Mouse (Mus musculus) embryo, embryonic 11.5 days (tissue): ENCODE data around the gene Glis2.

Experiments
- DNase-seq: peaks from one replicate; pipeline ENCODE4 v3.0.0-alpha.2; 2012; ENCODE audit warnings: low read depth, low spot score

Glis2 gene

DNA sequence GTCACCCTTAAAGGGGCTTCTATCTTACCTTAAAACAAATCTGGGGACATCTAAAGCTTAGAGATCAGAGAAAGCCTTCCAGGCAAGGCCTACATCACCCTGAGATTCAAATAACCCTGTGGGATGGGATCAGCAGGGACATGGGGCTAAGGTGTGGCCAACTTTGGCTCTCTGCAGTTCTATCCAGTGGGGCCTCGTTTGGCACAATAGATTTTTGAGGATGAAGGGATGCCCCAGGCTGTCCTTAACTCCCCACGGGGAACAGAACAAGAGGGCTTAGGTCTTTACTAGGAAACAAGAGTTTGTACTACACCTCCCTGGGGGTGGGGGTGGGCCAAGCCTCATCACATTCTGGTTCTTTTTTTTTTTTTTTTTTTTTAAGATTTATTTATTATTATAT is 64.8 kb downstream of the Glis2 start:
- DNase-seq: no peak

GRCm38 (mm10) chr16:4661605-4662004 is 67.1 kb downstream of the Glis2 start:
- DNase-seq: no peak

GRCm38 (mm10) chr16:4663806-4664205 is 69.3 kb downstream of the Glis2 start:
- no peak for DNase-seq

GRCm38 (mm10) chr16:4665726-4666125 is 71.2 kb downstream of the Glis2 start:
- DNase-seq: no peak

DNA sequence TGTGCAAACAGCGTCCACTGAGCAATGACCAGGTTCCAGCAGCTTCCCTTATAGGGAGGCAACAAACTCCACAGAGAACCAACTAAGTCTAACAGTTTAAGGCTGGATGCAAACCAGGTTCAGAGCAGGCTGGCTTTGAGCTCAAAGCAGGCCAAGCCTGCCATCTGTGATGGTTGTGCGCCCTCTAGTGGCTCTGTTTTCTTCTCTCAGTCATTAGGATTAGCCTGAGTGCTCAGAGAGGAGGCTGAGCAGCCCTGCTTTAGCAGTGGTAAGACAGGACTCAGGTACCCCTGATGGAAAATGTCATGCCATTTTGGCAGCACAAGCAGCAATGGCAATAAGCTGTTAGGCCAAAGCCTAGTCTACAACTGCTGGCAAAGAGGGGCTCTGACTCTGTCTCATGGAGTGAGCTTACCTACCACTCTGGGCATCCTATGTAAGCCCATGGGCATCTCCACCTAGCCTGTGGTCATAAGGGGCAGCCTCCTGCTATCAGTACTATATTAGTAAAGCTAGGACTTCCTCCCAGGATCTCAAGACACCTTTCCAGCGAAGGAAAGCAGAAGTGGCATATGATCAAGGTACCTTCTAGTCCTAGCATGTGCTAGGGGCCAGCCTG is 72.8 kb downstream of the Glis2 start:
- DNase-seq: peak; percentile 87

GRCm38 (mm10) chr16:4670317-4670716 is 75.8 kb downstream of the Glis2 start:
- no peak for DNase-seq

GRCm38 (mm10) chr16:4674091-4674490 is 79.6 kb downstream of the Glis2 start:
- DNase-seq: no peak
